Mouse (Mus musculus) adrenal gland, adult 2 months (tissue): ENCODE data around the gene Ggps1. TPM values are rescaled to one million over a fixed set of nuclear protein-coding genes. Genes with fewer than 3 reads are reported as not detected.

Source experiments
- polyA plus RNA-seq: library from polyadenylated mRNA; depleted of rRNA; stranded (reverse); fragments of >200 nt; gene quantifications from 2 replicates; pipeline ENCODE4 v1.2.3, GENCODE M21; 2012; rRNA removed
- total RNA-seq, 2 experiments: library from RNA; stranded (reverse); gene quantifications; 2 replicates each; pipeline ENCODE4 v1.2.3; 2021

Ggps1 gene
- total and polyA plus RNA-seq, 3 experiments = 2.9 to 37.6 (median 37.4) TPM

Other genes starting within 250 kb of the Ggps1 start
- 10 to 100 TPM; 18.5 to 22.5 TPM for gene B3galnt2, start 109.0 kb downstream of the Ggps1 start, total RNA-seq
- gene B3galnt2, start 109.0 kb downstream of the Ggps1 start, polyA plus RNA-seq = 37.5 and 51.4 TPM in 2 replicates
- 10 to 100 TPM; 35.2 to 45.3 TPM for gene Tbce, start 23.9 kb downstream of the Ggps1 start, total RNA-seq
- 5.4 and 8.4 TPM in 2 replicates for gene Tbce, start 23.9 kb downstream of the Ggps1 start, polyA plus RNA-seq
- gene Arid4b, start 256 bp downstream of the Ggps1 start, total RNA-seq = 10 to 100 TPM; 25.5 to 34.6 TPM
- 5.5 TPM in 2 replicates for gene Arid4b, start 256 bp downstream of the Ggps1 start, polyA plus RNA-seq